Mouse (Mus musculus) frontal cortex, postnatal 14 days (tissue): ENCODE data around the gene Sowahd.

Experiments
- DNase-seq, 2 experiments: peaks; one replicate each; pipeline ENCODE4 v3.0.0; 2022; ENCODE audit warnings: low spot score in 2 of 2

The Sowahd gene

GRCm38 (mm10) chrX:37091457-37091856 is 42.8 kb downstream of the Sowahd start:
- no peak for DNase-seq

- DNase-seq: no peak
These were observed 46.6 kb downstream of the Sowahd start for GRCm38 (mm10) chrX:37095106-37095768.

- DNase-seq: no peak
These were observed 50.0 kb downstream of the Sowahd start for GRCm38 (mm10) chrX:37098681-37099080.
